Mouse (Mus musculus): ENCODE measurements at regions not wholly inside any gene's neighbourhood (a gene's known extent, or its start where the extent isn't known, plus 50 kb on each side); places are given as distances from the start of the nearest gene placed in this dataset.

GRCm38 (mm10) chr8:113581704-113582103 is 53.7 kb upstream of the Mon1b start:
- ATAC-seq (ENCODE audit: low TSS enrichment) = no peak

GRCm38 (mm10) chr8:113582180-113582975 is 53.0 kb upstream of the Mon1b start:
- ATAC-seq (ENCODE audit: low TSS enrichment) = peak; percentile 67

GRCm38 (mm10) chr8:113583801-113584200 is 51.6 kb upstream of the Mon1b start:
- ATAC-seq (ENCODE audit: low TSS enrichment) = no peak

Measured in frontal cortex, adult (tissue).